Mouse (Mus musculus): Measurements from ENCODE around the gene Gm10436. TPM values are rescaled to one million over a fixed set of nuclear protein-coding genes. Genes with fewer than 3 reads are reported as not detected.
"Not testable (repeated sequence)": the region's sequence is repeated elsewhere in the genome, so short reads cannot be mapped to it uniquely, and the experiment has no call there.

The Gm10436 gene
- not detected for total RNA-seq (2021)

- intact Hi-C loops (cut with DNase I); DNase-seq (ENCODE audit: low spot score in 2 of 2): not testable (repeated sequence)
Observed at GRCm38 (mm10) chr12:88182008-88182407, at the start of gene Gm10436. Gm10436 (minus strand) TSS chr12:88182108.

GRCm38 (mm10) chr12:88219445-88219844, 37.5 kb upstream of the Gm10436 start:
- no peak for DNase-seq (ENCODE audit: low spot score in 2 of 2)
- intact Hi-C loops (cut with DNase I): no loop called here

GRCm38 (mm10) chr12:88218059-88218458, 36.2 kb upstream of the Gm10436 start:
- intact Hi-C loops (cut with DNase I); DNase-seq (ENCODE audit: low spot score in 2 of 2): not testable (repeated sequence)

DNA sequence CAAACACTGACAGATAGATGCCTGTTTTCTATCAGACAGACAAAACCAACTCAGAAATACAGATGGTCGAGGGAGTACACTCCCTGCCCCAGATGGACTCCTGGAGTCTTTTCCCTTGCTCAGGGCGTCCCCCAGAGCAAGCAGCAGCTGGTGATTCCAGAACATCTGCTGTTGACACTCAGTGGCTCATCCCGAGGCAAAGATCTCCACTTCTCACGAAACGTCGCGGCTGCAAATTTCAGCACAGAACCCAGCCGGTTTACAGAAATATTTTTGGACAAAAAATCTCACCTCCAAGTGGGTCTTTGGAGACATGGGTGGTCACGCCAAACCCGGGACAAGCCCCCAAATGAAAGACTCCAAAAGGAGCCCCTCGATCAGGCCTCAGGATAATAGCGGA, 32.7 kb upstream of the Gm10436 start:
- intact Hi-C loops (cut with DNase I): no loop called here
- no peak for DNase-seq (ENCODE audit: low spot score in 2 of 2)

DNA sequence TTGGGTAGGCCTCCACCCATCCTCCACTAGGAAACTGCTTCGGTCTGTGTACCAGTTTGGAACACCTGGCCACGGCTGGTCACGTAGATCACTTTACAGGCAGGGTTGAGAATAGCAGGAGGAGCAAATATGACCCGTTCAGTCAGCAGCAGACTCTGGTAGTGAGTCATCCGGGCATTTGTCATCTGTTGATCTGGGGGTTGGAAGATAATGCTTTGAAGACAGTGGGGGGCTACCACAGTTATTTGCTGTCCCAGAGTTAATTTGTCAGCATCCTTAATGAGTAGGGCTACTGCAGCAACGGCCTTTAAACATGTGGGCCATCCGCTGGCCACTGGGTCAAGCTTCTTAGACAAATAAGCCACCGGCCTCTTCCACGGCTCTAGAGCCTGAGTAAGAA, 29.6 kb upstream of the Gm10436 start:
- intact Hi-C loops (cut with DNase I); DNase-seq (ENCODE audit: low spot score in 2 of 2): not testable (repeated sequence)

- intact Hi-C loops (cut with DNase I): no loop called here
- DNase-seq (ENCODE audit: low spot score in 2 of 2): no peak
Observed at GRCm38 (mm10) chr12:88202856-88203255, 20.9 kb upstream of the Gm10436 start.

Other genes starting within 250 kb of the Gm10436 start
- gene Gm2042, start 228.0 kb downstream of the Gm10436 start, total RNA-seq (2021): not detected
- not detected for gene Gm2075, start 170.3 kb downstream of the Gm10436 start, total RNA-seq (2021)
- gene Gm6803, start 163.3 kb downstream of the Gm10436 start, total RNA-seq (2021): not detected
- not detected for gene Gm2056, start 155.1 kb downstream of the Gm10436 start, total RNA-seq (2021)
- not detected for gene Gm16368, start 98.4 kb downstream of the Gm10436 start, total RNA-seq (2021)
- gene Gm8332, start 68.0 kb upstream of the Gm10436 start, total RNA-seq (2021): not detected
- not detected for gene Gm5662, start 92.4 kb upstream of the Gm10436 start, total RNA-seq (2021)
- gene Gm5039, start 141.9 kb upstream of the Gm10436 start, total RNA-seq (2021): not detected
- 10 to 100 TPM; 31.5 to 33.4 TPM for gene Adck1, start 178.4 kb upstream of the Gm10436 start, total RNA-seq (2021)